Mouse (Mus musculus): ENCODE measurements around the gene Slc46a1. TPM values are rescaled to one million over a fixed set of nuclear protein-coding genes. Genes with fewer than 3 reads are reported as not detected.

Slc46a1 gene
- total and polyA plus RNA-seq, 3 experiments, result 4.4 to 6.1 (median 6.0) TPM

DNA sequence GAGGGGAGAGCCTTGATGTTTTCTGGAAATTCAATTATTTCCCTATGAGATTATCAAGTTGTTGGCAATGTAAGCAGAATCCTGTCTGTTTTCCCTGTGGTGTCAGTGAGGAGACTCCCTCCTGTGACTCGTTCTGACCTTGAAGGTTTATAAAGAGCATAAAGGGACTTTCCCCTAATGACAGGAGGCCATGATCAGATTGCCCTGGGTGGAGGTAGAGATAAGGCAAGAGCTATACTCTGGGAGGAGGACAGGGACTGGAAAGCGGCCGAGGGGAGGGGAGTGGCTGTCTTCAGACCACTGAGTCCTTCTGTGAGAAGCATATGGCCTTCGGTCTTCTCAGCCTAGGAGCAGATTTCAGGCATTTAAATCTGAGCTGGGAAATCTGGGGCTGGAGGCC lies 31.4 kb upstream of the Slc46a1 start:
- Histone ChIP-seq H3K4me3 (replicated peaks in 1 of 3; ENCODE audit: low read depth in 2 of 3, low read length in 2 of 3, poor library complexity in 1 of 3) (no peak overlapping the region), H3K27me3 (replicated peaks) (peaks cover 10% of the 10 kb centered on the region), H3K27ac (ENCODE audit: insufficient read depth, low read depth) (no peak overlapping the region), H3K9me3 (replicated peaks; ENCODE audit: low read length) (no peaks in the 10 kb centered on the region), H3K36me3 (replicated peaks in 1 of 2; ENCODE audit: control insufficient read depth in 1 of 2, insufficient read depth in 1 of 2, low read length in 1 of 2) (no peaks in the 10 kb centered on the region), H3K9ac (ENCODE audit: insufficient read depth, low read depth) (no peak overlapping the region), H3K4me2 (ENCODE audit: insufficient read depth, low read depth, poor library complexity, severe bottlenecking) (no peak overlapping the region), H3K79me2 (replicated peaks; ENCODE audit: control insufficient read depth, extremely low read depth, insufficient read depth, poor library complexity, severe bottlenecking) (no peaks in the 10 kb centered on the region), H3K4me1 (ENCODE audit: control insufficient read depth in 1 of 2, insufficient read depth in 2 of 2) (peaks cover 16 to 29% of the 10 kb centered on the region in 2 experiments)
- dilution Hi-C loops (cut with MboI; ENCODE audit: extremely low pct_ligation_motif_present, extremely low pct_unique_long_range_greater_than_20kb, low sequenced_read_pairs) (no loop called here), in situ Hi-C loops (cut with MboI; ENCODE audit: low pct_ligation_motif_present, low pct_unique_long_range_greater_than_20kb, low sequenced_read_pairs) (no loop called here)
- no peak for TF ChIP-seq UBTF (IDR thresholded peaks at IDR 0.05; ENCODE audit: low read depth, low read length)
- peak; percentile 16 for DNase-seq (ENCODE audit: extremely low read depth)

DNA sequence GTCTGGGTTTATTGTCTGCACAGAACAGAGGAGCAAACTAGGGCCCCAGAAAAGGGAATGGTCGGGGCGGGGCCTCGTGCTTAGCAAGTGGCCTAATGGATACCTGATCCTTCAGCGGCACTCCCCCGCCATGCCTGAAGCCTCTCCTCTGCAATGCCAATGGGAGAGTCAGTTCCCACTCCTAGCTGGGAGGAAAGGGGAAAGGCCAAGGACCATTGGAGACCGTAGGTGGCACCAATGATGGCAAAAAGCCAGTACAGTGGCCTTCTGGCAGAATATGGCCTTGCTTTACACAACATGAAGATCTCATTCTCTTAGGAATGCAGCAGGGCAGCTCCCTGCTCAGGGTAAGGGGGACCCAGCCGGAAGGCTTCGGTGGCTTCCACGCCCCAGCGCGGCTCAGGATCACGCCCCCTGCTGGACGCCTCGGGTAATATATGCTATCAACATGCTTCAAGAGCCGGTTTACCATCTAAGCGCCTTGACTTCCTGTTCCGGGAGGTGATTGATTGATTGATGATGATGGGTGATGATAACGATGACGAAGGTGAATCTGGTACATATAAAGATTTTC lies 29.6 kb upstream of the Slc46a1 start:
- Histone ChIP-seq H3K9me3 (replicated peaks; ENCODE audit: low read length) (no peaks in the 10 kb centered on the region), H3K27me3 (replicated peaks) (peaks cover 6% of the 10 kb centered on the region), H3K9ac (ENCODE audit: insufficient read depth, low read depth) (no peak overlapping the region), H3K4me2 (ENCODE audit: insufficient read depth, low read depth, poor library complexity, severe bottlenecking) (no peak overlapping the region), H3K4me1 (ENCODE audit: control insufficient read depth in 1 of 2, insufficient read depth in 2 of 2) (peaks cover 16 to 29% of the 10 kb centered on the region in 2 experiments), H3K79me2 (replicated peaks; ENCODE audit: control insufficient read depth, extremely low read depth, insufficient read depth, poor library complexity, severe bottlenecking) (no peaks in the 10 kb centered on the region), H3K36me3 (replicated peaks in 1 of 2; ENCODE audit: control insufficient read depth in 1 of 2, insufficient read depth in 1 of 2, low read length in 1 of 2) (no peaks in the 10 kb centered on the region), H3K27ac (ENCODE audit: insufficient read depth, low read depth) (no peak overlapping the region), H3K4me3 (replicated peaks in 1 of 3; ENCODE audit: low read depth in 2 of 3, low read length in 2 of 3, poor library complexity in 1 of 3) (no peak overlapping the region)
- dilution Hi-C loops (cut with MboI; ENCODE audit: extremely low pct_ligation_motif_present, extremely low pct_unique_long_range_greater_than_20kb, low sequenced_read_pairs), result no loop called here
- in situ Hi-C loops (cut with MboI; ENCODE audit: low pct_ligation_motif_present, low pct_unique_long_range_greater_than_20kb, low sequenced_read_pairs), result no loop called here
- 0 out of 2 replicates have a peak, but pooled peaks have one; percentile 54 for TF ChIP-seq MYC (IDR thresholded peaks at IDR 0.05; ENCODE audit: low read depth, low read length)
- TF ChIP-seq ELF1 (IDR thresholded peaks at IDR 0.05; ENCODE audit: low read depth, low read length), result peak; percentile 80
- 0 out of 2 replicates have a peak, but pooled peaks have one; percentile 40 for TF ChIP-seq SIN3A (IDR thresholded peaks at IDR 0.05; ENCODE audit: low read length)
- peak; percentile 81 to 87 for TF ChIP-seq CTCF (conservative IDR thresholded peaks at IDR 0.05 in 1 of 2, IDR thresholded peaks at IDR 0.05 in 1 of 2; ENCODE audit: low read depth in 2 of 2, low read length in 2 of 2)
- peak; percentile 24 for TF ChIP-seq RAD21 (IDR thresholded peaks at IDR 0.05; ENCODE audit: low read depth, low read length)
- peak; percentile 45; the same call in 1 of the 2 replicates for TF ChIP-seq TCF12 (IDR thresholded peaks at IDR 0.05; ENCODE audit: low read depth, low read length)
- peak; percentile 40; the same call in 1 of the 2 replicates for TF ChIP-seq NELFE (IDR thresholded peaks at IDR 0.05; ENCODE audit: low read depth, low read length)
- TF ChIP-seq MXI1 (IDR thresholded peaks at IDR 0.05; ENCODE audit: low read depth, low read length), result no peak
- peak; percentile 39; the same call in 1 of the 2 replicates for TF ChIP-seq MEF2A (IDR thresholded peaks at IDR 0.05; ENCODE audit: borderline replicate concordance, low read depth, low read length)
- no peak for TF ChIP-seq UBTF (IDR thresholded peaks at IDR 0.05; ENCODE audit: low read depth, low read length)
- peak; percentile 60 for TF ChIP-seq SMC3 (IDR thresholded peaks at IDR 0.05; ENCODE audit: low read depth, low read length)
- TF ChIP-seq GABPA (IDR thresholded peaks at IDR 0.05; ENCODE audit: insufficient replicate concordance, low read depth, low read length), result no peak
- TF ChIP-seq NRF1 (IDR thresholded peaks at IDR 0.05; ENCODE audit: low read depth, low read length), result 0 out of 2 replicates have a peak, but pooled peaks have one; percentile 16
- peak; percentile 54 for DNase-seq (ENCODE audit: extremely low read depth)

Measured in CH12.LX (cell line).